Mouse (Mus musculus) liver, embryonic 14.5 days (tissue): ENCODE measurements around the gene Bzw2.

ENCODE experiments used
- CTCF ChIP-seq: IDR thresholded peaks from 2 replicates; pipeline ENCODE4 v1.5.1; 2016; ENCODE audit warnings: antibody characterized with exemption, low read depth, control low read depth
- EP300 ChIP-seq: IDR thresholded peaks from 2 replicates; pipeline ENCODE4 v1.6.1; 2016; ENCODE audit warnings: antibody characterized with exemption, low read depth

DNA sequence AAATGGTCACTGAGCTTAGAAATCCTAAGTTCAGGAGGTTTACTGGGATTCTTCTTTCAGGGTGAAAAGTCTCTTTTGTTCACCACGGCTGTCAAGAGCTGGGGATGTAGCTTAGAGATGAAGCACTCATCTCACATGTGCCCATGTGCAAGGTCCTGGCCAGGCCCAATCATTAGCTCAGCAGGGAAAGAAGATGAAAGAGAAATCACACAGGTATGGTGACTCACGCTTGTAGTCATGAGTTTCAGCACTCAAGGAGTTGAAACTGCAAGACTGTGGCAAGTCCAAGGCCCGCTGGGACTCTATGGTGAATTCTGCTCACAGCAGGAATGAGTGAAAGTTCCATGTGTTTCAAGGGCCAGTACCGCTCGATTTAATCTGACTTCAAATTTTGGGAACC, 23.8 kb downstream of the Bzw2 start:
- TF ChIP-seq CTCF, result no peak
- no peak for TF ChIP-seq EP300
